Mouse (Mus musculus) neural tube, embryonic 15.5 days (tissue): Measurements from ENCODE around the gene Lrrc7. TPM values are rescaled to one million over a fixed set of nuclear protein-coding genes. Genes with fewer than 3 reads are reported as not detected.
A peak's percentile ranks its signal among the peaks of the same experiment; 100 is the strongest.

Experiments
- ATAC-seq: fragments of 200-750 bp; cut with Nextera tagmentation; 2 replicates; pipeline ENCODE4 v1.8.0; 2017; ENCODE audit warnings: mild to moderate bottlenecking, moderate TSS enrichment, moderate library complexity; ENCODE audit not compliant: low FRiP score
- H3K27ac ChIP-seq: fragments of 300-500 bp; sonication (generic); replicated peaks from 2 replicates; pipeline ENCODE4 v1.5.1; 2015; ENCODE audit warnings: mild to moderate bottlenecking, inconsistent platforms
- H3K27me3 ChIP-seq: fragments of 300-500 bp; sonication (generic); replicated peaks from 2 replicates; pipeline ENCODE4 v1.6.1; 2015; ENCODE audit warnings: inconsistent platforms
- H3K36me3 ChIP-seq: fragments of 300-500 bp; sonication (generic); 2 replicates; pipeline ENCODE4 v1.6.1; 2015; ENCODE audit warnings: inconsistent platforms
- H3K4me1 ChIP-seq: fragments of 300-500 bp; sonication (generic); 2 replicates; pipeline ENCODE4 v1.6.1; 2015; ENCODE audit warnings: inconsistent platforms
- H3K4me2 ChIP-seq: fragments of 300-500 bp; sonication (generic); 2 replicates; pipeline ENCODE4 v1.6.1; 2015; ENCODE audit warnings: inconsistent platforms, mild to moderate bottlenecking, moderate library complexity
- H3K4me3 ChIP-seq: fragments of 300-500 bp; sonication (generic); replicated peaks from 2 replicates; pipeline ENCODE4 v1.5.1; 2015; ENCODE audit warnings: mild to moderate bottlenecking, inconsistent platforms
- H3K9ac ChIP-seq: fragments of 300-500 bp; sonication (generic); replicated peaks from 2 replicates; pipeline ENCODE4 v1.6.1; 2015; ENCODE audit warnings: mild to moderate bottlenecking, inconsistent platforms
- H3K9me3 ChIP-seq: fragments of 300-500 bp; sonication (generic); replicated peaks from 2 replicates; pipeline ENCODE4 v1.6.1; 2016; ENCODE audit warnings: inconsistent platforms
- WGBS: fragments of 180-500 bp; shearing (Covaris S2); methylation state at CpG from one replicate; pipeline ENCODE4 v1.1.7; 2015; ENCODE audit warnings: mixed read lengths; 5-methylcytosine and 5-hydroxymethylcytosine counted together
- polyA plus RNA-seq: library from polyadenylated mRNA; unstranded; fragments of >200 nt; fragmentation: Nextera tagmentation; extraction: Ambion mirVana; gene quantifications from 2 replicates; pipeline ENCODE4 v1.2.1, GENCODE M21; 2015

Gene Lrrc7
- polyA plus RNA-seq, 1 experiment from 2014 or later = 14.3 TPM

DNA sequence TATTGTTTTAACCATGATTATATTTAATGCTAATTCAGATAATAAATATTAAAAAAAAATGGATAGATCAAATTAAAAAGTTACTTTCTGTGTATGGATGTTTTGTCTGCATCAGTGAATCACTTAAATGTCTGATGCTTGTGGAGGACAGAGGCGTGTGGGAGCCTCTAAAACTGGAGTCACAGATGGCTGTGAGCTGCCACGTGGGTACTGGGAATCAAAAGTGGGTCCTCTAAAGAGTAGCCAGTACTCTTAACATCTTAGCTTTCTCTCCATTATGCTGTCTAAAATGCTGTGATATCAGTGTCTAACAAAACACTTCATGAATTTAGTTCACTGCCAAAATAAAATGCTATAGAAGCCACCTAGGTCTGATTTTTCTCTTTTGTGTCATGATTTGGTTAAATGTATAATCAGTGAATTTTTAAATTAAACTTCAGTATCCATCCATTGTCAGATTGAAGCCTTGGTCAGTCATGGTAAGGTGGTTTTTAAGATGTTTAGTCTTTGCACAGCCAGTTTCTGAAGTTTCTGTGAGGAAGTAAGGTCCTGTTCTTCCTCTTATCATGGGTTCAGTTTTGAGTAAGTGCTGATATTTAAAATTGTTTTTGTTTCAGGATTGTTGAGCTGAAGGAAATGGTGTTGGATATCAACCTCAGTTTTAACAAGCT lies 501.3 kb downstream of the Lrrc7 start:
- Histone ChIP-seq H3K9ac (no peak overlapping the region), H3K4me2 (no peak overlapping the region), H3K27me3 (no peaks in the 10 kb centered on the region), H3K9me3 (no peaks in the 10 kb centered on the region), H3K27ac (no peak overlapping the region), H3K4me1 (no peaks in the 10 kb centered on the region), H3K36me3 (peaks cover 33% of the 10 kb centered on the region), H3K4me3 (no peak overlapping the region)
- ATAC-seq = no peak
- WGBS = 96% methylated on average over 2 of the region's 2 CpGs

DNA sequence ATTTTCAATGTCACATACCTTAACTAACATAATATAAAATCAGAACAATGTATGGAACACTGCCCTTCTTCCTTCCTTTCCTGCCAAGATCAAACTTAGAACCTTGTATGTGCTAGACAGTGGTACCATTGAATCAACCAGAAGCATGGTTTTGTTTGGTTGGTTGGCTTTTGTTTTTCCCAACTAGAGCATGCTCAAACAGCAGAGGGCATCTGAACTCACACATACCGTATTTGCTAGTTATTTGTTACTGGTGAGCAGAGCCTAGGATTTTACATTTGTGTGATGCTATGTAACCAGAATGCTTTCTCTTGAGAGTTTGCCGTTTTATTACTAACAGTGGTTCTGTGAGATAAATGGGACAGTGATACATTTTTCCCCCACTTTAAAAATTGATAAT lies 512.5 kb downstream of the Lrrc7 start:
- ATAC-seq = no peak
- Histone ChIP-seq H3K9me3 (no peaks in the 10 kb centered on the region), H3K36me3 (peaks cover 14% of the 10 kb centered on the region; the same call in 1 of the 2 replicates), H3K27me3 (no peaks in the 10 kb centered on the region), H3K4me2 (no peak overlapping the region), H3K27ac (no peak overlapping the region), H3K4me3 (no peak overlapping the region), H3K9ac (no peak overlapping the region), H3K4me1 (no peaks in the 10 kb centered on the region)
- WGBS = 78% methylated on average over 2 of the region's 2 CpGs

DNA sequence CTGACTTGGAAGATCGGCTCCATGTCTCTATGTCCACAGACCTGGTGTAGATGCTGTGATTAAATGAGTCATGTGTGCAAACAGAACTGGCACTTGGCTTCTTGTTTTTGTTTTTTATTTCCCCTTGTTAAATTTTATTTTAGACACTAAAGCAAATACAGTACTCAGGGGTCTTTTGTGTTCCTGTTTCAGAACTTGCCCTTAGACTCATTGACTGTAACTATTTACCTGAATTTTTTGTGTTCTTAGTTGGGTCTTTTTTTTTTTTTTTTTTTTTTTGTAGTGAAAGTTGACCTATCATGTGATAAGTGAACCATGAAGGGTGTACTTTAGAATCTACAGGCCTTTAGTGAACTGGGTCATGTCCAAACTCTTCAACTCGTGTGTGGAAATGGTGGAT lies 521.3 kb downstream of the Lrrc7 start:
- WGBS = 92% methylated on average over 2 of the region's 2 CpGs
- Histone ChIP-seq H3K4me1 (peaks cover 8% of the 10 kb centered on the region), H3K27me3 (no peaks in the 10 kb centered on the region), H3K9me3 (no peaks in the 10 kb centered on the region), H3K4me3 (no peak overlapping the region), H3K36me3 (no peaks in the 10 kb centered on the region), H3K4me2 (no peak overlapping the region), H3K27ac (no peak overlapping the region), H3K9ac (no peak overlapping the region)
- ATAC-seq = no peak

DNA sequence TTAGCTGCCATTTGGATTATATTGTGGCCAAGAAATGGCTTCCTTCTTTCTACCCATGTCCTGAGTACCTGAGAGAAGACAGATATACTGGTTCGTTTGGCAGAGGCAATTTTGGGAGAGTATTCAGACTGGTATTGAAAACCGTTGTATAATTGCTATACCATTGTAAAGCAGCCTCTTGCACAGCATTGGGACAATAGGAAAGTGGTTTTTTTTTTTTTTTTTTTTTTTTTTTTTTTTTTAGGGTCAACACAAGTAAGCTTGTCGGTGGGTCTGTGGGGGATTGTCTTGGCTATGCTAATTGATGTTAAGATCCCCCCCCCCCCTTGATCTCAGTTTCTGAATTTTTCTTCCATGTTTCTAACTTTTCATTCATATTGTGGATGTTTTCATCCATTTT lies 523.9 kb downstream of the Lrrc7 start:
- Histone ChIP-seq H3K27ac (no peak overlapping the region), H3K4me3 (no peak overlapping the region), H3K9me3 (no peaks in the 10 kb centered on the region), H3K9ac (no peak overlapping the region), H3K36me3 (no peaks in the 10 kb centered on the region), H3K4me1 (peaks cover 23% of the 10 kb centered on the region), H3K4me2 (no peak overlapping the region), H3K27me3 (no peaks in the 10 kb centered on the region)
- WGBS = 85% methylated on average over 3 of the region's 3 CpGs
- ATAC-seq = no peak

DNA sequence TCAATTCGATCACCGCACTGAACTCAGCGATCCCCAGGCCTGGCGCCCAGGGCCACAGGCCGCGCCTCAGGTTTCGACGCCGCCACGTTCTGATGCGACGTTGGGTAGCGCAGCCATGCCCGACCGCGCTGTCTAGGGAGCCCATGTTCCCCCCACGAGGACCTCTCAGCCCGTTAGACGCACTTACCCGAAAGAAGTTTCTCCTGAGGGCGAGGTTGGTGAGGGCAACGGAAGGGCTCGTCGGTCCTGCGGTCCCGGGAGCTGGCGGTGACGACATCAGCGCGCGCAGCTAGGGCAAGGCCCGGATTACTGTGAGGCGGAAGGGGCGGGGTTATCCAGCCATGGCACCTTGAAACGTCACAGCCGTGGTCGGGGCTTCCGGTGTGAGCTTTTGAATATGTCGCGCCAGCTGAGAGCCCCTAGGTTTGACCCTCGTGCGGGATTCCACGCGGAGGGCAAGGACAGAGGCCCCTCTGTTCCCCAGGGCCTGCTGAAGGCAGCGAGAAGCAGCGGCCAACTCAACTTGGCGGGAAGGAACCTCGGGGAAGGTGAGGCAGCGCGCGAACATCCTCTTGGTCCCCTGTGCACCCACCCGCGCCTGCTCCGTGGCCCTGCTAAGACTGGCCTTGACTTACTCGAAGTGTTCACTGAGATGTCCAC lies 525.6 kb downstream of the Lrrc7 start, which contains the start of the genes Srsf11 and Lrrc40:
Gene Srsf11, minus strand, starts transcription at position 311 of the 660 bp plus-strand sequence.
Gene Lrrc40, plus strand, starts transcription at position 334 of the 660 bp plus-strand sequence.
- peak within 1 kb of the TSS; percentile 90 for H3K4me3 ChIP-seq
- H3K27ac ChIP-seq = peak within 1 kb of the TSS; percentile 85
- no peaks in the 10 kb centered on the region for H3K9me3 ChIP-seq
- peak within 1 kb of the TSS; percentile 71 for H3K4me2 ChIP-seq
- no peaks in the 10 kb centered on the region for H3K27me3 ChIP-seq
- H3K36me3 ChIP-seq = no peaks in the 10 kb centered on the region
- peaks cover 34% of the 10 kb centered on the region for H3K4me1 ChIP-seq
- under 1% methylated on average over 55 of the region's 55 CpGs for WGBS
- H3K9ac ChIP-seq = peak within 1 kb of the TSS; percentile 90
- peak; percentile 96 for ATAC-seq

DNA sequence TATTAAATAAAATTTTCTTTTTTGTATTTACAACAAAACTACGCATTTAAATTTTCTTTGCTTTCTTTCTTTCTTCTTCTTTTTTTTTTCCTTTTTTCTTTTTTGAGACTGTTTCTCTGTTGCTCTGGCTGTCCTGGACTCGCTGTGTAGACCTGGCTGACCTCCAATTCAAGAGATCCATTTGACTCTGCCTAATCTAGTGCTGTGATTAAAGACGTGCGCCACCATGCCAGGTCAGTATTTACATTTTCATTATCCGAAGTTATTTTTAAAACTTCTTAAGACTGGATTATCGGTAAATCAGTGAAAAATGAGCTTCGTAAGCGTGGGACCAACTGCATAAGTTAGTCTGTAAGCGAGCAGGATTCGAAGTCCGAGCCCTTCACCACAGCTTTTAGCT lies 526.2 kb downstream of the Lrrc7 start:
- H3K27me3 ChIP-seq = no peaks in the 10 kb centered on the region
- H3K27ac ChIP-seq = peak overlapping the region; percentile 85
- H3K4me3 ChIP-seq = peak overlapping the region; percentile 90
- H3K4me1 ChIP-seq = peaks cover 34% of the 10 kb centered on the region
- no peak for ATAC-seq
- 2% methylated on average over 11 of the region's 11 CpGs for WGBS
- H3K9me3 ChIP-seq = no peaks in the 10 kb centered on the region
- H3K9ac ChIP-seq = peak overlapping the region; percentile 90
- no peaks in the 10 kb centered on the region for H3K36me3 ChIP-seq
- H3K4me2 ChIP-seq = peak overlapping the region; percentile 64
